Mouse (Mus musculus) erythroblast, embryonic 14.5 days (primary cell): ENCODE measurements around the gene Tmbim1. TPM values are rescaled to one million over a fixed set of nuclear protein-coding genes. Genes with fewer than 3 reads are reported as not detected.

Source experiments
- H3K27me3 ChIP-seq: 2 replicates; pipeline ENCODE4 v1.6.1; 2012; ENCODE audit warnings: inconsistent platforms; ENCODE audit not compliant: control insufficient read depth
- H3K36me3 ChIP-seq: 2 replicates; pipeline ENCODE4 v1.6.1; 2012; ENCODE audit warnings: mild to moderate bottlenecking, inconsistent platforms; ENCODE audit not compliant: control insufficient read depth
- H3K4me1 ChIP-seq: 2 replicates; pipeline ENCODE4 v1.6.1; 2012; ENCODE audit warnings: inconsistent platforms; ENCODE audit not compliant: control insufficient read depth
- H3K4me3 ChIP-seq: replicated peaks from 2 replicates; pipeline ENCODE3; 2012; ENCODE audit warnings: moderate library complexity, mild to moderate bottlenecking, inconsistent platforms
- H3K9me3 ChIP-seq: 2 replicates; pipeline ENCODE4 v1.6.1; 2012; ENCODE audit warnings: low read length, inconsistent platforms, mixed read lengths; ENCODE audit not compliant: control insufficient read depth
- GATA1 ChIP-seq: IDR thresholded peaks from 2 replicates; pipeline ENCODE4 v1.6.1; 2012; ENCODE audit warnings: low read length, inconsistent platforms, mixed read lengths
- TAL1 ChIP-seq: IDR thresholded peaks from 3 replicates; pipeline ENCODE4 v1.6.1; 2012; ENCODE audit warnings: low read length, inconsistent platforms, mixed read lengths
- polyA plus RNA-seq: library from polyadenylated mRNA; stranded (reverse); fragments of >175 nt; gene quantifications from 2 replicates; pipeline ENCODE4 v1.2.3, GENCODE M21; 2012

Gene Tmbim1
- polyA plus RNA-seq, 1 experiment: 2.7 TPM

- TF ChIP-seq GATA1: no peak
- TF ChIP-seq TAL1: no peak
- Histone ChIP-seq H3K27me3 (no peaks in the 10 kb centered on the region), H3K4me3 (no peak overlapping the region), H3K9me3 (no peaks in the 10 kb centered on the region), H3K4me1 (peaks cover 82% of the 10 kb centered on the region), H3K36me3 (peaks cover 38% of the 10 kb centered on the region)
Observed at GRCm38 (mm10) chr1:74298996-74299395, 6.4 kb downstream of the Tmbim1 start.

DNA sequence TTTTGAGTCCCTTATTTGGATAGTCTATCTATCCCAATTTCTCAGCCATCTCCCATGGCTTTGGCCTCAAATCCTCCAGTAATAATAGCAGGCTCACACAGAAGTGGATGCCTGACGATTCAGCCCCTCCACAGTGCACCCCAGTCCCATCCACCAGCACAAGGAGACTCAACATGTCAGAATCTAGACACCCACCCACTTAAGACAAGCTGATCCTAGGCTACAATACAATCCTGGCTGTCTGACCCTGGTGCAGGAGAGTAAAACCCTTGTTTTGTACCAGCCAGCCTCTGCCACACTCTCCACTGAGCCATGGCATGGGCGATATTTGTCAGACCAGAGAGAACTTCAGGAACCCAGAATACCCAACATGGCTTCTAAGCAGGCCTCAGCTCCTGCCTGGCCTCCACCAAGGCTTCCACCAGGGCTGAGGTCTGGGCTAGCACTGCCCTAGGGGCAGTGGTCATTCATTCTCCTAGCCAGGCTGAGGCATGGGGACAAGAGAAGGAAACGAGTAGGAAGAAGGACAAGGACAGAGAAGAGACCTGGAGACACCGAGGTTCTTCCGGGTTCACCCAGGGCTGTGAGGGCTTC is 7.2 kb downstream of the Tmbim1 start:
- TF ChIP-seq TAL1: no peak
- no peak for TF ChIP-seq GATA1
- Histone ChIP-seq H3K4me3 (no peak overlapping the region), H3K4me1 (peaks cover 82% of the 10 kb centered on the region), H3K36me3 (peaks cover 46% of the 10 kb centered on the region), H3K27me3 (no peaks in the 10 kb centered on the region), H3K9me3 (no peaks in the 10 kb centered on the region)

DNA sequence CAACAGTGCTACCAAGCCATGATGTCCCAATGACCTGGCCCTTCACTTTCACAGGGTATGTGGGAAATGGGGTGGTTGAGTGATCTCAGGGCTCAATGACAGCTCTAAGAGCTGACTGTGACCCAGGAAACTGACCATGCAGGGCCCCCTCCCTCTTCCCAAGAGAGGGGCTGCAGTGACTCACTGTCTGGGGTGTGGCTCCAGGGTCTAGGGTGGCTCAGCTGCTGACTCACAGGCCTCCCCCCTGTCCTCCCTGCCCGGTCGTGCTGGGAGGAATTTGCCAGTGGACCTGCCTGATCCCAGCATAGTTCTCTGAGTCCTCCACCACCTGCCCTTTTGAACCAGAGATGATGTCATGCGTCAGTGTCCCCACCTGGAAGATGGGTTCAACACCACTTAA is 8.2 kb downstream of the Tmbim1 start:
- Histone ChIP-seq H3K4me1 (peaks cover 78% of the 10 kb centered on the region), H3K36me3 (peaks cover 55% of the 10 kb centered on the region), H3K9me3 (no peaks in the 10 kb centered on the region), H3K27me3 (no peaks in the 10 kb centered on the region), H3K4me3 (peak overlapping the region; percentile 8)
- TF ChIP-seq GATA1 (no peak), TAL1 (no peak)

DNA sequence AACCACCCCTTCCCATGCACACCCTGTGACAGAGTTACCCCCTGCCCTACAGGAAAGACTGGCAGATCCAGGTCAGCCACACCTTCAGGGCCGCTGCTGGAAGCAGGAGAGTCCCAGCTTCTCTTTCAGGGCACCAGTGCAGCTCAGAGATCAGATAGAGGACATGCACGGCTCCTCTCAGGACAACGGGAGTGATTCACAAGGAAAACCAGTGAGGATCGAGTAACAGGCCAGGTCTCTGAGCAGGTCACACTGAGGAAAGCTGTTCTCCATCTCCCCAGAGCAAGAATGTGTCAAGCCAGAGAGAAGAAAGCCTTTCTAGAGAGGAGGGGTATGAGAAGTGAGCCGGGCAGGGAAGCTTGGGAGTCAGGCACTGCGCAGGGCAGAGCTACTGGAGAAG is 8.9 kb downstream of the Tmbim1 start:
- H3K4me1 ChIP-seq: peaks cover 74% of the 10 kb centered on the region
- no peaks in the 10 kb centered on the region for H3K9me3 ChIP-seq
- peaks cover 58% of the 10 kb centered on the region for H3K36me3 ChIP-seq
- H3K4me3 ChIP-seq: peak overlapping the region; percentile 62
- no peak for TF ChIP-seq TAL1
- no peak for TF ChIP-seq GATA1
- H3K27me3 ChIP-seq: no peaks in the 10 kb centered on the region

GRCm38 (mm10) chr1:74295456-74296171 is 9.8 kb downstream of the Tmbim1 start:
- no peaks in the 10 kb centered on the region for H3K27me3 ChIP-seq
- peak overlapping the region; percentile 62 for H3K4me3 ChIP-seq
- H3K36me3 ChIP-seq: peaks cover 65% of the 10 kb centered on the region
- TF ChIP-seq GATA1: peak; percentile 29; the same call in 1 of the 2 replicates
- no peak; the same call in 2 of the 3 replicates for TF ChIP-seq TAL1
- H3K4me1 ChIP-seq: peaks cover 72% of the 10 kb centered on the region
- H3K9me3 ChIP-seq: no peaks in the 10 kb centered on the region

DNA sequence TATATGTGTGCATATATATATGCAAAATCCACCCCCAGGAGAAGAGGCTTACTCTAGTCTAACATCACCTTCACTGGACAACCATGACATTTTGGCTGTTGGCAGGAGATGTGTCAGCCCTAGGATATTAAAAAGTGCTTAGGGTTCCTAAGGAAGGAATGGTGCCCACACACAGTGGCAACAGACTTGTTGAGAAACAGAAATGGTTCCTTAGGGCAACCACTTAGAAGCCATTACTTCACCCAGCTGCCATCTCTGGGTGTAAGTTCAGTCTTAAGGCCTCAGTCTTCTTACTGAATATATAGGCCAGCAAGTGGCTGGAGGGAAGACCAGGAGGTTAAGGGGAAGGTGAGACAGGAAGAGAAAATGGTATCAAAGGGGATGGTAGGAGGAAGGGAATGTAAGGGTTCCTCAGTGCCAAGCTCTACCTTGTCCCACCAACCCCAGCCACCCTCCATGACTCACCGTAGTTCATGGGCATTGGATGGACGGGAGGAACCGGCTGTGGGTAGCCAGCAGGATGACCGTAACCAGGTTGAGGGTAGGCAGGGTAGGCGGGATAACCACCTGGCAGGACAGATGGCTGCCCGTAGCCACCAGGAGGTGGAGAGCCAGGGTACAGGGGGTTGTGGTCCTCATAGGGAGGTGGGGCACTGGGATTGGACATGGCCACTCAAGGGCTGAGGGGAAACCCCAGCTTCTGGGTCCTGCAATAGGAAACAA is 10.5 kb downstream of the Tmbim1 start:
- H3K4me1 ChIP-seq: peaks cover 67% of the 10 kb centered on the region
- TF ChIP-seq TAL1: no peak
- no peak for TF ChIP-seq GATA1
- H3K36me3 ChIP-seq: peaks cover 71% of the 10 kb centered on the region
- no peaks in the 10 kb centered on the region for H3K9me3 ChIP-seq
- no peaks in the 10 kb centered on the region for H3K27me3 ChIP-seq
- peak overlapping the region; percentile 62 for H3K4me3 ChIP-seq

- peaks cover 78% of the 10 kb centered on the region for H3K36me3 ChIP-seq
- peaks cover 60% of the 10 kb centered on the region for H3K4me1 ChIP-seq
- H3K4me3 ChIP-seq: no peak overlapping the region
Observed at GRCm38 (mm10) chr1:74294090-74294643, 11.3 kb downstream of the Tmbim1 start.

DNA sequence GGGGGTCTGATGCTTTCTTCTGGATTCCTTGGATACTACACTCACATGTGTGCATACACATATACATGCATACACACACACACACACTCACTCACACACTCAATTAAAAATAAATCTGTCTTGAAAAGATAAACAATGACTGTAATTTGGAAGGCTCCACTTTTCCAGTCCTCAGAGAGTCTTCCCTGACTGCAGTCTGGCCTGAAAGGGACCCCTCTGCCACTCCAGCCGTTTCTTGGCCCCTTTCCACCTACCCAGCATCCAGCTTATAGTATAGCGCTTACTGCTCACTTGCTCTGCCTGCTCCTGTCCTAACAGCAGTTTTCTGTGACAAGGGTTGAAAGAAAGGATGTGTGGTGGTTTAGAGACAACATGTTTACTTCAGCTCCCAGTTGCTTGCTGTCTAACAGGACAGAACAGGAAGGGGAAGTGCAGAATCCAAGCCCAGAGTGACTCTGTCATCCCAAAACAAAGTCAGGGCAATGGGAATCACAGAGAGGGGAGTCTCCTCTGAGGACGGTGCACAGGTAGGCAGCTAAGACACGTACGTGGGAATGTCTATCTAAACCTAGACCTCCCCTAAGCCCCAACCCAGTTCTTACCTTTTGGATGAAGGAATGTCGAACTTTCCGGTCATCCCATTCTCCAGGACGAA is 12.0 kb downstream of the Tmbim1 start:
- H3K4me1 ChIP-seq: peaks cover 60% of the 10 kb centered on the region
- H3K36me3 ChIP-seq: peaks cover 84% of the 10 kb centered on the region
- TF ChIP-seq GATA1 (no peak), TAL1 (no peak)

More at GRCm38 (mm10) chr1:74294090-74294643, 11.3 kb downstream of the Tmbim1 start:
- no peaks in the 10 kb centered on the region for H3K9me3 ChIP-seq
- no peaks in the 10 kb centered on the region for H3K27me3 ChIP-seq
- TF ChIP-seq GATA1 (no peak), TAL1 (no peak)

More for the DNA sequence above, 12.0 kb downstream of the Tmbim1 start:
- Histone ChIP-seq H3K27me3 (no peaks in the 10 kb centered on the region), H3K9me3 (no peaks in the 10 kb centered on the region), H3K4me3 (no peak overlapping the region)
